Mouse (Mus musculus) retina, postnatal 7 days (tissue): ENCODE results near the gene Fzr1.

Source experiments
- DNase-seq: peaks from one replicate; pipeline ENCODE4 v3.0.0-alpha.2; 2012; ENCODE audit warnings: low read depth, low spot score

The Fzr1 gene

GRCm38 (mm10) chr10:81329194-81329975, 48.9 kb downstream of the Fzr1 start:
- DNase-seq: no peak

- no peak for DNase-seq
Observed at GRCm38 (mm10) chr10:81328386-81328785, 49.9 kb downstream of the Fzr1 start, which contains the start of gene Tbxa2r. TSS of gene Tbxa2r (plus strand) at chr10:81328731.

GRCm38 (mm10) chr10:81327959-81328358, 50.4 kb downstream of the Fzr1 start:
- DNase-seq: no peak

GRCm38 (mm10) chr10:81326858-81327257, 51.5 kb downstream of the Fzr1 start:
- DNase-seq: no peak

- no peak for DNase-seq
Observed at GRCm38 (mm10) chr10:81325781-81326180, 52.5 kb downstream of the Fzr1 start.

- DNase-seq: no peak
Observed at GRCm38 (mm10) chr10:81325176-81325575, 53.1 kb downstream of the Fzr1 start.

- DNase-seq: no peak
Observed at GRCm38 (mm10) chr10:81323791-81324530, 54.4 kb downstream of the Fzr1 start.

- no peak for DNase-seq
Observed at GRCm38 (mm10) chr10:81323141-81323775, 55.1 kb downstream of the Fzr1 start.

GRCm38 (mm10) chr10:81322444-81322843, 55.9 kb downstream of the Fzr1 start:
- no peak for DNase-seq

GRCm38 (mm10) chr10:81321436-81321835, 56.9 kb downstream of the Fzr1 start:
- no peak for DNase-seq

- peak; percentile 100 for DNase-seq
Observed at GRCm38 (mm10) chr10:81320550-81321347, 57.6 kb downstream of the Fzr1 start, which contains the start of gene Cactin. TSS of gene Cactin (plus strand) at chr10:81321103.

- DNase-seq: no peak
Observed at GRCm38 (mm10) chr10:81319741-81320549, 58.4 kb downstream of the Fzr1 start.

GRCm38 (mm10) chr10:81319330-81319699, 59.0 kb downstream of the Fzr1 start:
- DNase-seq: no peak

GRCm38 (mm10) chr10:81318589-81319329, 59.6 kb downstream of the Fzr1 start:
- no peak for DNase-seq

GRCm38 (mm10) chr10:81317273-81317672, 61.0 kb downstream of the Fzr1 start:
- no peak for DNase-seq

- no peak for DNase-seq
Observed at GRCm38 (mm10) chr10:81316338-81317060, 61.8 kb downstream of the Fzr1 start.
